Mouse (Mus musculus) 3134 (cell line): ENCODE data around the gene Zfp26.

Experiments used
- DNase-seq: peaks from one replicate; pipeline ENCODE4 v3.0.0-alpha.2; 2011; ENCODE audit warnings: low spot score; ENCODE audit not compliant: insufficient read length; ENCODE audit errors: extremely low read depth

Zfp26 gene

GRCm38 (mm10) chr9:20459377-20460317 is at the start of gene Zfp26:
TSS of gene Zfp26 (minus strand) at chr9:20460162.
- DNase-seq = peak; percentile 86

- DNase-seq = no peak
Observed at GRCm38 (mm10) chr9:20509676-20510075, 49.7 kb upstream of the Zfp26 start.

GRCm38 (mm10) chr9:20504801-20505200 is 44.8 kb upstream of the Zfp26 start:
- no peak for DNase-seq

GRCm38 (mm10) chr9:20493281-20493680 is 33.3 kb upstream of the Zfp26 start:
- peak; percentile 6 for DNase-seq

GRCm38 (mm10) chr9:20492527-20493233 is 32.7 kb upstream of the Zfp26 start, which contains the start of gene Zfp426:
TSS of gene Zfp426 (minus strand) at chr9:20492746.
- peak; percentile 92 for DNase-seq

- no peak for DNase-seq
Observed at GRCm38 (mm10) chr9:20491858-20492526, 32.0 kb upstream of the Zfp26 start.

GRCm38 (mm10) chr9:20489536-20489935 is 29.6 kb upstream of the Zfp26 start:
- no peak for DNase-seq

- DNase-seq = no peak
Observed at GRCm38 (mm10) chr9:20479396-20479795, 19.4 kb upstream of the Zfp26 start.

- DNase-seq = no peak
Observed at GRCm38 (mm10) chr9:20476632-20477031, 16.7 kb upstream of the Zfp26 start.

GRCm38 (mm10) chr9:20466761-20467442 is 6.9 kb upstream of the Zfp26 start:
- peak; percentile 13 for DNase-seq

GRCm38 (mm10) chr9:20453647-20454046 is 6.3 kb downstream of the Zfp26 start:
- DNase-seq = no peak

GRCm38 (mm10) chr9:20451493-20451892 is 8.5 kb downstream of the Zfp26 start:
- no peak for DNase-seq

- DNase-seq = no peak
Observed at GRCm38 (mm10) chr9:20443183-20443783, 16.7 kb downstream of the Zfp26 start.

- DNase-seq = no peak
Observed at GRCm38 (mm10) chr9:20430004-20430403, 30.0 kb downstream of the Zfp26 start.

GRCm38 (mm10) chr9:20411460-20411859 is 48.5 kb downstream of the Zfp26 start:
- DNase-seq = no peak

GRCm38 (mm10) chr9:20409319-20409718 is 50.6 kb downstream of the Zfp26 start:
- no peak for DNase-seq

GRCm38 (mm10) chr9:20385343-20385703 is 74.6 kb downstream of the Zfp26 start:
- no peak for DNase-seq

GRCm38 (mm10) chr9:20384532-20385342 is 75.2 kb downstream of the Zfp26 start, which contains the start of gene Zfp560:
TSS of gene Zfp560 (minus strand) at chr9:20385177.
- DNase-seq = peak; percentile 88

GRCm38 (mm10) chr9:20383659-20384058 is 76.3 kb downstream of the Zfp26 start:
- DNase-seq = no peak
